Mouse (Mus musculus) gastrocnemius, postnatal 36 days (tissue): ENCODE data around the gene Pknox2. TPM values are rescaled to one million over a fixed set of nuclear protein-coding genes. Genes with fewer than 3 reads are reported as not detected.

Source experiments
- DNase-seq, 2 experiments: peaks; one replicate each; pipeline ENCODE4 v3.0.0; 2022
- intact Hi-C: fragments of 180-260 bp; cut with DNase I; formaldehyde crosslinking; loops from one replicate; pipeline ENCODE4 v1.15.1; 2025
- total RNA-seq, 2 experiments: library from RNA; stranded (reverse); gene quantifications; 2 replicates each; pipeline ENCODE4 v1.2.3; 2021

Pknox2 gene
- total RNA-seq, 2 experiments from 2014 or later, result 31.1 to 43.3 TPM

GRCm38 (mm10) chr9:36918582-36918981 is 228.6 kb downstream of the Pknox2 start:
- intact Hi-C loops, result loop anchor here (5.0 kb wide), 1 partner anchor 229 kb away; the partner anchor contains the start of gene Pknox2

GRCm38 (mm10) chr9:36916915-36917314 is 230.3 kb downstream of the Pknox2 start:
- intact Hi-C loops, result loop anchor here (1.0 to 5.0 kb wide), 2 partner anchors 51 to 230 kb away; partner anchors contain the start of gene Pknox2
- peak; percentile 43 to 56 for DNase-seq

More at GRCm38 (mm10) chr9:36918582-36918981, 228.6 kb downstream of the Pknox2 start:
- DNase-seq, result no peak

- intact Hi-C loops, result loop anchor here (1.0 to 5.0 kb wide), 2 partner anchors 52 to 231 kb away; partner anchors contain the start of gene Pknox2
- peak; percentile 75 to 80 for DNase-seq
These were observed 230.8 kb downstream of the Pknox2 start for GRCm38 (mm10) chr9:36916362-36916761.

GRCm38 (mm10) chr9:36905452-36905851 is 241.8 kb downstream of the Pknox2 start:
- no peak for DNase-seq
- intact Hi-C loops, result no loop called here

GRCm38 (mm10) chr9:36900464-36900863 is 246.7 kb downstream of the Pknox2 start:
- no peak for DNase-seq
- intact Hi-C loops, result no loop called here

GRCm38 (mm10) chr9:36898560-36898959 is 248.6 kb downstream of the Pknox2 start:
- DNase-seq, result peak; percentile 66 to 67
- intact Hi-C loops, result loop anchor here (5.0 kb wide), 2 partner anchors 49 to 249 kb away; partner anchors contain the start of gene Pknox2

GRCm38 (mm10) chr9:36895009-36895693 is 252.1 kb downstream of the Pknox2 start:
- peak; percentile 42 to 63 for DNase-seq
- intact Hi-C loops, result loop anchor here (1.0 to 5.0 kb wide), 3 partner anchors 52 to 335 kb away; partner anchors contain the start of gene Pknox2

- no peak for DNase-seq
- intact Hi-C loops, result loop anchor here (5.0 kb wide), 1 partner anchor 433 kb away; no protein-coding TSS in a partner anchor
These were observed 253.0 kb downstream of the Pknox2 start for GRCm38 (mm10) chr9:36894242-36894641.

- no peak for DNase-seq
- intact Hi-C loops, result loop anchor here (5.0 kb wide), 1 partner anchor 434 kb away; no protein-coding TSS in a partner anchor
These were observed 253.7 kb downstream of the Pknox2 start for GRCm38 (mm10) chr9:36893413-36893990.

GRCm38 (mm10) chr9:36890552-36890951 is 256.7 kb downstream of the Pknox2 start:
- DNase-seq, result peak in 1 of 2 experiments; percentile 33
- intact Hi-C loops, result loop anchor here (5.0 kb wide), 1 partner anchor 437 kb away; no protein-coding TSS in a partner anchor

GRCm38 (mm10) chr9:36885237-36885636 is 262.0 kb downstream of the Pknox2 start:
- no peak for DNase-seq
- intact Hi-C loops, result no loop called here

GRCm38 (mm10) chr9:36883569-36883968 is 263.6 kb downstream of the Pknox2 start:
- intact Hi-C loops, result loop anchor here (5.0 kb wide), 1 partner anchor 91 kb away; no protein-coding TSS in a partner anchor
- DNase-seq, result no peak

GRCm38 (mm10) chr9:36882034-36882745 is 265.0 kb downstream of the Pknox2 start:
- intact Hi-C loops, result loop anchor here (5.0 kb wide), 1 partner anchor 90 kb away; no protein-coding TSS in a partner anchor
- no peak for DNase-seq

- intact Hi-C loops, result loop anchor here (5.0 kb wide), 1 partner anchor 89 kb away; no protein-coding TSS in a partner anchor
- DNase-seq, result no peak
These were observed 265.6 kb downstream of the Pknox2 start for GRCm38 (mm10) chr9:36881615-36882014.

GRCm38 (mm10) chr9:36876787-36877186 is 270.4 kb downstream of the Pknox2 start:
- no peak for DNase-seq
- intact Hi-C loops, result no loop called here

- intact Hi-C loops, result no loop called here
- no peak for DNase-seq
These were observed 270.9 kb downstream of the Pknox2 start for GRCm38 (mm10) chr9:36876313-36876712.

GRCm38 (mm10) chr9:36873796-36874195 is 273.4 kb downstream of the Pknox2 start:
- intact Hi-C loops, result no loop called here
- DNase-seq, result no peak

GRCm38 (mm10) chr9:36870263-36870662 is 276.9 kb downstream of the Pknox2 start:
- intact Hi-C loops, result no loop called here
- DNase-seq, result no peak

GRCm38 (mm10) chr9:36868662-36869061 is 278.5 kb downstream of the Pknox2 start:
- intact Hi-C loops, result no loop called here
- DNase-seq, result no peak
